ENCODE assay signal across 8 mouse cellular contexts in the genomic region with DNA sequence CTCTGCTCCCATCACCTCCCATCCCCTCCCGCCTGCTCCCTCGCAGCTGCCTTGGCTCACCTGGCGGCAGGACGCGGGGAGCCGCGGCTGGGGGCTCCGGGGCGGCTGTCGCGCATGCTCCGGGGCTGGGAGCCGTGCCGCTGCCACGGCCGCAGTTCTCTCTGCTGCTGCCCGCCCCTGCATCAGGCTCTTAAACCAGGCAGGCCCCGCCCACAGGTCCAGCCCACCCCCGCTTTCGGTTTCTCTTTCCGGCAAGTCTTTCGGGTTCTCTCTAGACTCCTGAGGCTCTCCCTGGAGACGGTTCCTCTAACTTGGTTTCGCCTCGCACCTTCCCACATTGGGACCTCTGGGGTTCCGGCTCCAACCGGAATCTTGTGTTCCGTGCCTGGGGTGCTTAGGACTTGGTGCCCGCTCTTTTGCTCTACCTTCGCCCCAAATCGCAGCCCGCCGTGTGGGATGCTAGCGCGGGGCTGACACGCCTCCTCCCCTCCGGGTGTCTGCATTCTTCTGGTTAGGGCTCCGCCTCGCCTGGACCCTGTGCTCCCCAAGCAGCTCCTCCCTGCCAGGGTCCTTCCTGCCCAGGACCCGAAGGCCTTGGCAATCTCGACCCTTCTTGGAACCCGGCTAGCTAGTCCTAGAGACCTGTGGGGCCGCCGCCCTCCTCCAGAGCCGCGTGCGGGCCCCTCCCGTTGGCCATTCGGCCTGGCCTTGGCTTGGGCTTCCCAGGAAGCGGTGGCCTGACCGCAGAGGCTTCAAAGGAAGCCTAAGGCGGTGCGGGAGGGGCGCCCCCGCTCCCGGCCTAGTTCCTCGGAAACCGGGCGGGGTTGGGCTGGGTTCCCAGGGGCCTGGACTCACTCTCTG. TPM values are rescaled to one million over a fixed set of nuclear protein-coding genes. Genes with fewer than 3 reads are reported as not detected.
DNase-seq lines count a peak whose midpoint lies in the region; ATAC-seq and TF ChIP-seq lines count a peak whose summit lies in the region.

A gene (minus strand): TSS at position 166 of the 861 bp plus-strand sequence.

- no peak for TF ChIP-seq EP300 in liver, postnatal 0 days (IDR thresholded peaks at IDR 0.05; ENCODE audit: low read depth)

- H3K4me3 ChIP-seq in E14TG2a.4 (replicated peaks; ENCODE audit: low read length) = peak within 1 kb of the TSS; percentile 86
- peak within 1 kb of the TSS; percentile 61 for H3K4me3 ChIP-seq in forebrain, embryonic 11.5 days (ENCODE audit: low read depth, low read length)
- peak within 1 kb of the TSS; percentile 76 for H3K4me3 ChIP-seq in heart, embryonic 16.5 days (ENCODE audit: low read length)
- peak within 1 kb of the TSS; percentile 96 for H3K4me3 ChIP-seq in liver, postnatal 0 days (ENCODE audit: low read depth, low read length)
- peak within 1 kb of the TSS; percentile 57 for H3K4me3 ChIP-seq in neural tube, embryonic 14.5 days (ENCODE audit: low read depth, low read length)

- ATAC-seq in forebrain, embryonic 11.5 days (replicated peaks; ENCODE audit: low FRiP score) = peak; percentile 86
- peak; percentile 77 for ATAC-seq in heart, embryonic 16.5 days (replicated peaks; ENCODE audit: extremely low read depth, insufficient read depth, low FRiP score)
- peak; percentile 83 for ATAC-seq in liver, postnatal 0 days
- ATAC-seq in neural tube, embryonic 14.5 days (ENCODE audit: low read depth) = peak; percentile 88

- H3K4me1 ChIP-seq in E14TG2a.4 (replicated peaks; ENCODE audit: low read depth, low read length) = peaks cover 60% of the 10 kb centered on the region
- H3K4me1 ChIP-seq in forebrain, embryonic 11.5 days (replicated peaks; ENCODE audit: control insufficient read depth, insufficient read depth, low read length) = peaks cover 9% of the 10 kb centered on the region; the same call in 1 of the 2 replicates
- H3K4me1 ChIP-seq in heart, embryonic 16.5 days (ENCODE audit: control insufficient read depth, insufficient read depth, low read length) = peaks cover 53% of the 10 kb centered on the region
- H3K4me1 ChIP-seq in liver, postnatal 0 days (ENCODE audit: insufficient read depth) = peaks cover 34% of the 10 kb centered on the region
- peaks cover 6% of the 10 kb centered on the region for H3K4me1 ChIP-seq in neural tube, embryonic 14.5 days (ENCODE audit: control insufficient read depth, insufficient read depth, low read length)

- no peaks in the 10 kb centered on the region for H3K9me3 ChIP-seq in E14TG2a.4 (ENCODE audit: low read length)
- H3K9me3 ChIP-seq in forebrain, embryonic 11.5 days (ENCODE audit: control insufficient read depth, low read length) = no peaks in the 10 kb centered on the region
- no peaks in the 10 kb centered on the region for H3K9me3 ChIP-seq in heart, embryonic 16.5 days (replicated peaks; ENCODE audit: control insufficient read depth, low read length)
- no peaks in the 10 kb centered on the region for H3K9me3 ChIP-seq in liver, postnatal 0 days (ENCODE audit: low read length)
- no peaks in the 10 kb centered on the region for H3K9me3 ChIP-seq in neural tube, embryonic 14.5 days (ENCODE audit: control insufficient read depth, low read length)

- peak within 1 kb of the TSS; percentile 71 for H3K9ac ChIP-seq in forebrain, embryonic 11.5 days (ENCODE audit: low read length)
- peak within 1 kb of the TSS; percentile 70 for H3K9ac ChIP-seq in heart, embryonic 16.5 days (ENCODE audit: low read length)
- H3K9ac ChIP-seq in liver, postnatal 0 days (replicated peaks) = peak within 1 kb of the TSS; percentile 84
- H3K9ac ChIP-seq in neural tube, embryonic 14.5 days (replicated peaks; ENCODE audit: low read depth, low read length) = peak within 1 kb of the TSS; percentile 67

- peak; percentile 80 for DNase-seq in c-Kit-positive CD71-positive TER-119-negative erythroid progenitor cells, embryonic 14.5 days (ENCODE audit: low read depth)
- DNase-seq in forebrain, embryonic 11.5 days (ENCODE audit: low spot score) = peak; percentile 95
- DNase-seq in kidney, postnatal 36 days = peak; percentile 90 to 93
- peak; percentile 94 for DNase-seq in liver, postnatal 0 days
- peak; percentile 94 for DNase-seq in testis, postnatal 10 days (ENCODE audit: low spot score)

- H3K4me2 ChIP-seq in forebrain, embryonic 11.5 days (ENCODE audit: low read depth, low read length, severe bottlenecking) = peak within 1 kb of the TSS; percentile 99
- peak within 1 kb of the TSS; percentile 97 for H3K4me2 ChIP-seq in heart, embryonic 16.5 days (ENCODE audit: low read depth, low read length)
- peak within 1 kb of the TSS; percentile 84 for H3K4me2 ChIP-seq in liver, postnatal 0 days (ENCODE audit: low read depth, low read length)
- H3K4me2 ChIP-seq in neural tube, embryonic 14.5 days (ENCODE audit: low read depth, low read length) = peak within 1 kb of the TSS; percentile 100

- H3K27me3 ChIP-seq in E14TG2a.4 (ENCODE audit: insufficient read depth, low read length) = peaks cover 60% of the 10 kb centered on the region
- peaks cover 16% of the 10 kb centered on the region for H3K27me3 ChIP-seq in forebrain, embryonic 11.5 days (ENCODE audit: control insufficient read depth, insufficient read depth, low read length)
- H3K27me3 ChIP-seq in heart, embryonic 16.5 days (ENCODE audit: control insufficient read depth, insufficient read depth, low read length) = no peaks in the 10 kb centered on the region
- H3K27me3 ChIP-seq in liver, postnatal 0 days (ENCODE audit: insufficient read depth, low read length) = peaks cover 8% of the 10 kb centered on the region; the same call in 1 of the 2 replicates
- 0 out of 2 replicates have a peak, but pooled peaks cover 3% of the 10 kb centered on the region for H3K27me3 ChIP-seq in neural tube, embryonic 14.5 days (ENCODE audit: control insufficient read depth, insufficient read depth, low read length)

- TF ChIP-seq CTCF in E14TG2a.4 (conservative IDR thresholded peaks at IDR 0.05; ENCODE audit: low read length) = no peak
- TF ChIP-seq CTCF in liver, postnatal 0 days (IDR thresholded peaks at IDR 0.05; ENCODE audit: low read depth) = no peak

- H3K36me3 ChIP-seq in E14TG2a.4 (ENCODE audit: insufficient read depth, low read length) = peaks cover 3% of the 10 kb centered on the region; the same call in 1 of the 2 replicates
- H3K36me3 ChIP-seq in forebrain, embryonic 11.5 days (ENCODE audit: control insufficient read depth, insufficient read depth, low read length) = no peaks in the 10 kb centered on the region
- no peaks in the 10 kb centered on the region for H3K36me3 ChIP-seq in heart, embryonic 16.5 days (ENCODE audit: control insufficient read depth, insufficient read depth)
- no peaks in the 10 kb centered on the region; the same call in 1 of the 2 replicates for H3K36me3 ChIP-seq in liver, postnatal 0 days (replicated peaks; ENCODE audit: insufficient read depth, low read length)
- H3K36me3 ChIP-seq in neural tube, embryonic 14.5 days (ENCODE audit: control insufficient read depth, insufficient read depth, low read length) = no peaks in the 10 kb centered on the region

- under 1% methylated on average over 55 of the region's 59 CpGs for WGBS in forebrain, embryonic 11.5 days
- under 1% methylated on average over 57 of the region's 59 CpGs for WGBS in heart, embryonic 16.5 days
- under 1% methylated on average over 59 of the region's 59 CpGs for WGBS in liver, postnatal 0 days (ENCODE audit: insufficient replicate concordance)
- under 1% methylated on average over 50 of the region's 59 CpGs for WGBS in neural tube, embryonic 14.5 days

- peak within 1 kb of the TSS; percentile 71 for H3K27ac ChIP-seq in forebrain, embryonic 11.5 days (ENCODE audit: low read depth, low read length)
- H3K27ac ChIP-seq in heart, embryonic 16.5 days (ENCODE audit: low read length) = peak within 1 kb of the TSS; percentile 88
- H3K27ac ChIP-seq in liver, postnatal 0 days (ENCODE audit: low read depth) = peak within 1 kb of the TSS; percentile 78
- H3K27ac ChIP-seq in neural tube, embryonic 14.5 days (ENCODE audit: low read depth, low read length) = peak within 1 kb of the TSS; percentile 88

RNA-seq across cellular contexts. Expression of the gene that starts here (rescaled TPM):
- 3.0 and 3.2 TPM in 2 replicates for polyA plus RNA-seq in forebrain, embryonic 11.5 days (2014; fragmentation: Nextera tagmentation; extraction: Ambion mirVana)
- polyA plus RNA-seq in heart, embryonic 16.5 days (2015; fragmentation: Nextera tagmentation; extraction: Ambion mirVana) = 5.5 and 11.6 TPM in 2 replicates
- polyA plus RNA-seq in liver, postnatal 0 days (2015; fragmentation: Nextera tagmentation; extraction: Ambion mirVana) = 1.6 TPM in 2 replicates
- 4.3 and 4.5 TPM in 2 replicates for polyA plus RNA-seq in neural tube, embryonic 14.5 days (2014; fragmentation: Nextera tagmentation; extraction: Ambion mirVana)

Comparison
In these comparisons a context has a peak if more than half of its experiments do, and no peak if none do; other contexts are left out.
1. Peak in every context shown above with its lines: DNase-seq, ATAC-seq, H3K4me3 ChIP-seq and H3K27ac ChIP-seq.